Mouse (Mus musculus) embryo, embryonic 9.5 days (tissue): ENCODE results near the gene C2cd2.
"Not testable (repeated sequence)": the region's sequence is repeated elsewhere in the genome, so short reads cannot be mapped to it uniquely, and the experiment has no call there.

Experiments used
- DNase-seq: peaks from one replicate; pipeline ENCODE4 v3.0.0-alpha.2; 2017; ENCODE audit errors: extremely low spot score

C2cd2 gene

GRCm38 (mm10) chr16:97946993-97947392 lies 15.4 kb downstream of the C2cd2 start:
- not testable (repeated sequence) for DNase-seq

GRCm38 (mm10) chr16:97941844-97942243 lies 20.6 kb downstream of the C2cd2 start:
- DNase-seq: no peak

GRCm38 (mm10) chr16:97940471-97940973 lies 21.9 kb downstream of the C2cd2 start:
- DNase-seq: no peak

GRCm38 (mm10) chr16:97935815-97936214 lies 26.6 kb downstream of the C2cd2 start:
- DNase-seq: no peak

- no peak for DNase-seq
These were observed 32.2 kb downstream of the C2cd2 start for GRCm38 (mm10) chr16:97930231-97930630.

GRCm38 (mm10) chr16:97929520-97929919 lies 32.9 kb downstream of the C2cd2 start:
- no peak for DNase-seq

GRCm38 (mm10) chr16:97927331-97927938 lies 35.0 kb downstream of the C2cd2 start:
- no peak for DNase-seq

GRCm38 (mm10) chr16:97926381-97926780 lies 36.0 kb downstream of the C2cd2 start:
- DNase-seq: no peak

GRCm38 (mm10) chr16:97925760-97926159 lies 36.6 kb downstream of the C2cd2 start:
- DNase-seq: no peak

- DNase-seq: no peak
These were observed 38.7 kb downstream of the C2cd2 start for GRCm38 (mm10) chr16:97923700-97924099.

- no peak for DNase-seq
These were observed 39.6 kb downstream of the C2cd2 start for GRCm38 (mm10) chr16:97922779-97923126.

- peak; percentile 80 for DNase-seq
These were observed 40.2 kb downstream of the C2cd2 start for GRCm38 (mm10) chr16:97921961-97922778.

GRCm38 (mm10) chr16:97920621-97921020 lies 41.8 kb downstream of the C2cd2 start:
- DNase-seq: no peak

- DNase-seq: no peak
These were observed 42.6 kb downstream of the C2cd2 start for GRCm38 (mm10) chr16:97919793-97920192.

- DNase-seq: no peak
These were observed 49.5 kb downstream of the C2cd2 start for GRCm38 (mm10) chr16:97912873-97913272.

GRCm38 (mm10) chr16:97909356-97909755 lies 53.0 kb downstream of the C2cd2 start:
- no peak for DNase-seq

- no peak for DNase-seq
These were observed 54.9 kb downstream of the C2cd2 start for GRCm38 (mm10) chr16:97907496-97907895.

- no peak for DNase-seq
These were observed 56.1 kb downstream of the C2cd2 start for GRCm38 (mm10) chr16:97906337-97906736.

- no peak for DNase-seq
These were observed 56.9 kb downstream of the C2cd2 start for GRCm38 (mm10) chr16:97905449-97905991.

GRCm38 (mm10) chr16:97904035-97904434 lies 58.4 kb downstream of the C2cd2 start:
- DNase-seq: no peak

GRCm38 (mm10) chr16:97897346-97898024 lies 64.9 kb downstream of the C2cd2 start:
- no peak for DNase-seq

- no peak for DNase-seq
These were observed 74.6 kb downstream of the C2cd2 start for GRCm38 (mm10) chr16:97887762-97888161.
